Mouse (Mus musculus) stomach, postnatal 0 days (tissue): Measurements from ENCODE around the gene Nrgn.

Experiments used
- CTCF ChIP-seq: IDR thresholded peaks from 2 replicates; pipeline ENCODE4 v1.5.1; 2016; ENCODE audit warnings: antibody characterized with exemption, low read depth, mild to moderate bottlenecking, moderate library complexity
- EP300 ChIP-seq: optimal IDR thresholded peaks from 2 replicates; pipeline ENCODE3; 2016; ENCODE audit warnings: antibody characterized with exemption

DNA sequence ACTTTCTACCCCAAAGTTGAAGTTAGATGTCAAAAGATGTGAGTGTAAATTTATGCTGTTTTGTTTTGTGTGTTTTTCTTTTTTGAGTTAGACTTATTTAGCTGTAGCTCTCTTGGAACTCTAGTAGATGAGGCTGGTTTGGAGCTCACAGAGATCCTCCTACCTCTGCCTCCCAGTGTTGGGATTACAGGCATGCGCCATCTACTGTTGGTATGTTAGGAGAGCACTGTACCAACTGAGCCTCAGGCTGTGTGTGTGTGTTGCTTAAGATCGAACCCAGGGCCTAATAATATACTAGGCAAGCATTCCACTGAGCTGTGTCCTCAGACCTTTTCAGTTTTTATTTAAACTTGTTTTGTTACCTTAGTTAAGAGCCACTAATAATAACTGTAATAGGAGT lies 40.6 kb downstream of the Nrgn start:
- TF ChIP-seq CTCF (peak; percentile 31; the same call in 1 of the 2 replicates), EP300 (no peak)
